In the genomic region with DNA sequence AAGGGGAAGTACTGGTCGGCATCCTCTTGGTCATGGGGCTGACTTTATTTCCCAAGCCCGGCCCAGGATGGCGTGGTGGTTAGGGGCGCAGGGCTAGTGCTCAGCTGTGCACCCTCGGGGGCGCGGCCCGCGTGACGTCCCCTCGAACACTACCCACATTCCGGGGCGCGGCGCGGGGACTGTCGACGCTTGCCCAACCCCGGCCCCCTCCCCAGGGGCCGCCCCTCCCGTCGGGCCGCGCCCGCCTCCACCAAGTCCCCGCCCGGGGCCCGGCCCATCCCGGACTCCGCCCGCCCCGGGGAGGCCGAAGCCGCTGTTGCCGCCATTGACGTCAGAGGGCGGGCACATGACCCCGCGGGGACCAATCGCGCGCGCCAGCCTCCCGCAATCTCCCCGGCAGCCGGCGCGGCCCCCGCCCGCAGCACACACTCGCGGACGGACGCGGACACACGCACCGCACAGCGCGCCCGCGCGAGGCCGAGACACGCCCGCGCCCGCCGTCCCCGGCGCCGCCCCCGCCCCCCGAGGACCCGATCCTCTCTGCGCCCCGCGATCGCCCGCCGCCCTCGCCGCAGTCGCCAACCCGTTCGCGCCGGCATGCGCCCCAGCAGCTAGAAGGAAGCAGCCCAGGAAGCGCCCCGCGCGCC, we compare ENCODE assay signal across 8 mouse cellular contexts. TPM values are rescaled to one million over a fixed set of nuclear protein-coding genes. Genes with fewer than 3 reads are reported as not detected.
DNase-seq lines count a peak whose midpoint lies in the region; ATAC-seq and TF ChIP-seq lines count a peak whose summit lies in the region.

No protein-coding gene starts in this region.

- H3K27ac ChIP-seq in embryonic fibroblast, embryonic 13.5 days (ENCODE audit: insufficient read depth, low read length), result no peak overlapping the region; the same call in 1 of the 2 replicates
- H3K27ac ChIP-seq in heart, embryonic 10.5 days, result peak overlapping the region; percentile 97
- peak overlapping the region; percentile 88 for H3K27ac ChIP-seq in kidney, embryonic 15.5 days

- peak overlapping the region; percentile 97 for H3K9ac ChIP-seq in kidney, embryonic 15.5 days

- peak; percentile 96 to 97 for DNase-seq in B cell, adult 2 months
- DNase-seq in brain, adult 2 months (ENCODE audit: low read depth, low spot score), result peak; percentile 96
- DNase-seq in heart, embryonic 10.5 days (ENCODE audit: low spot score), result peak; percentile 94
- DNase-seq in liver, result peak; percentile 96
- peak; percentile 86 to 97 for DNase-seq in monocyte, adult 2 months (ENCODE audit: low read depth in 1 of 2, low spot score in 2 of 2)
- DNase-seq in spleen, postnatal 14 days (ENCODE audit: low spot score in 2 of 2), result peak; percentile 92 to 95

- H3K4me1 ChIP-seq in embryonic fibroblast, embryonic 13.5 days (ENCODE audit: control insufficient read depth, insufficient read depth, low read length), result peaks cover 7% of the 10 kb centered on the region; the same call in 1 of the 2 replicates
- peaks cover 36% of the 10 kb centered on the region for H3K4me1 ChIP-seq in heart, embryonic 10.5 days
- peaks cover 36% of the 10 kb centered on the region for H3K4me1 ChIP-seq in kidney, embryonic 15.5 days

- H3K27me3 ChIP-seq in heart, embryonic 10.5 days (ENCODE audit: insufficient read depth, poor library complexity, severe bottlenecking), result no peaks in the 10 kb centered on the region
- no peaks in the 10 kb centered on the region for H3K27me3 ChIP-seq in kidney, embryonic 15.5 days

- peak; percentile 92 for ATAC-seq in kidney, embryonic 15.5 days (replicated peaks; ENCODE audit: low FRiP score)

- peak overlapping the region; percentile 18 for H3K4me3 ChIP-seq in embryonic fibroblast, embryonic 13.5 days (ENCODE audit: insufficient read depth, low read length)
- peak overlapping the region; percentile 80 for H3K4me3 ChIP-seq in heart, embryonic 10.5 days
- H3K4me3 ChIP-seq in kidney, embryonic 15.5 days (replicated peaks), result peak overlapping the region; percentile 88

- peak overlapping the region; percentile 79 for H3K4me2 ChIP-seq in kidney, embryonic 15.5 days

- no peaks in the 10 kb centered on the region for H3K9me3 ChIP-seq in heart, embryonic 10.5 days
- no peaks in the 10 kb centered on the region for H3K9me3 ChIP-seq in kidney, embryonic 15.5 days (replicated peaks)

- TF ChIP-seq POLR2A in embryonic fibroblast, embryonic 13.5 days (IDR thresholded peaks at IDR 0.05; ENCODE audit: low read depth, low read length), result peak; percentile 57

- TF ChIP-seq CTCF in embryonic fibroblast, embryonic 13.5 days (IDR thresholded peaks at IDR 0.05; ENCODE audit: borderline replicate concordance, insufficient read depth, low read length), result no peak

- no peaks in the 10 kb centered on the region for H3K36me3 ChIP-seq in heart, embryonic 10.5 days
- no peaks in the 10 kb centered on the region for H3K36me3 ChIP-seq in kidney, embryonic 15.5 days

- WGBS in heart, embryonic 10.5 days, result 2% methylated on average over 92 of the region's 92 CpGs
- WGBS in kidney, embryonic 15.5 days, result 0% methylated on average over 49 of the region's 92 CpGs

RNA-seq across cellular contexts. Expression of a gene that starts 0.4 kb away (rescaled TPM):
- polyA plus RNA-seq in embryonic fibroblast, embryonic 13.5 days (2011; ENCODE audit: insufficient read length, low read depth, missing spikeins), result 31.0 and 40.2 TPM in 2 replicates
- polyA plus RNA-seq in heart, embryonic 10.5 days (2016; fragmentation: Nextera tagmentation; extraction: Ambion mirVana), result 6.4 and 8.3 TPM in 2 replicates
- 20.5 and 21.8 TPM in 2 replicates for polyA plus RNA-seq in kidney, embryonic 15.5 days (2015; fragmentation: Nextera tagmentation; extraction: Ambion mirVana)

Comparison
In these comparisons a context has a peak if more than half of its experiments do, and no peak if none do; other contexts are left out.
1. H3K4me3 ChIP-seq: peak in every context shown above with its lines; median percentile 88 in kidney, embryonic 15.5 days; 80 in heart, embryonic 10.5 days; 18 in embryonic fibroblast, embryonic 13.5 days.